ENCODE assay signal across 18 mouse cellular contexts in the genomic region with DNA sequence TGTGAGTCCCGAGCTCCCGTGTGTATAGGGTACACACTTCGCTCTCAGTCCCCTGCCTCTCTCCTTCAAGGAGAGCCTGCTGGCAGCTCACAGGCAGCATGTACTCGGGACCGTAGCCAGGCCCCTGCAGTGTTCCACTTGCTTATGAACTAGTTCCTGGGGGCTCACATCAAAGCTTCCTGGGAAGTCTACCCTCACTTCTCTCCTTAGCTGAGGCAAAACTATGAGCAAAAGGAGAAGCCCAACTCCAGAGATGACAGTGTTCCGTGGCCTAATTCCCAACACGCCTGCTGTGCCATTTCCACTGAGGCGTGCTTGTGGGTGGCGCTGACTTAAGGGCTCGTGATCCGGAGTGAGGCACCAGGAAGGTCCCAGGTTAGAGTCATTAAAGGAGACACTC. TPM values are rescaled to one million over a fixed set of nuclear protein-coding genes. Genes with fewer than 3 reads are reported as not detected.
DNase-seq lines count a peak whose midpoint lies in the region; ATAC-seq and TF ChIP-seq lines count a peak whose summit lies in the region.
"Had no signal": no experiment of that assay in that cellular context is flagged by ENCODE, and none has a peak within 500 bp of the region (broad histone marks: within the 10 kb centered on the region; RNA-seq: fewer than 3 reads in every experiment).

No protein-coding gene starts in this region.

- no peak for TF ChIP-seq CTCF in cortical plate, adult 2 months (IDR thresholded peaks at IDR 0.05; ENCODE audit: extremely low read depth, insufficient read depth, low read length)
- TF ChIP-seq CTCF in stomach, postnatal 0 days (IDR thresholded peaks at IDR 0.05; ENCODE audit: low read depth), result no peak

- H3K9me3 ChIP-seq in stomach, postnatal 0 days (ENCODE audit: control insufficient read depth, low read length), result no peaks in the 10 kb centered on the region
- H3K9me3 ChIP-seq: hindbrain, embryonic 12.5 days; liver, embryonic 15.5 days; megakaryocyte, embryonic 14.5 days; neural tube, embryonic 12.5 days; stomach, embryonic 15.5 days had no signal

- no peaks in the 10 kb centered on the region; the same call in 1 of the 2 replicates for H3K36me3 ChIP-seq in stomach, postnatal 0 days (ENCODE audit: control insufficient read depth, insufficient read depth, low read length)
- H3K36me3 ChIP-seq: stomach, embryonic 15.5 days had no signal

- peak; percentile 52 to 67 for DNase-seq in frontal cortex, postnatal 36 days (ENCODE audit: low spot score in 2 of 2)
- DNase-seq in frontal cortex, postnatal 25 days (ENCODE audit: low spot score in 2 of 2), result no peak
- peak; percentile 53 to 59 for DNase-seq in right cerebral cortex, adult 2 months (ENCODE audit: low spot score in 2 of 2)
- DNase-seq in right cerebral cortex, postnatal 4 days, result no peak
- no peak for DNase-seq in embryo, embryonic 10 days (ENCODE audit: low spot score)
- no peak for DNase-seq in gastrocnemius, adult 18-20 months (ENCODE audit: low spot score)
- no peak for DNase-seq in stomach, postnatal 0 days (ENCODE audit: low spot score)
- DNase-seq: adrenal gland, adult 8-10 months; B cell, adult 2 months; gastrocnemius, postnatal 14 days; lung, postnatal 10 days had no signal

- H3K27ac ChIP-seq in cortical plate, adult 2 months (ENCODE audit: insufficient read depth, low read length), result peak overlapping the region; percentile 27; the same call in 1 of the 2 replicates
- H3K27ac ChIP-seq in stomach, postnatal 0 days (replicated peaks), result no peak overlapping the region
- H3K27ac ChIP-seq: hindbrain, embryonic 12.5 days; liver, embryonic 15.5 days; neural tube, embryonic 12.5 days; stomach, embryonic 15.5 days had no signal

- H3K4me1 ChIP-seq in cortical plate, adult 2 months (ENCODE audit: control insufficient read depth, insufficient read depth, low read length), result peaks cover 6% of the 10 kb centered on the region; the same call in 1 of the 2 replicates
- no peaks in the 10 kb centered on the region for H3K4me1 ChIP-seq in stomach, postnatal 0 days (replicated peaks; ENCODE audit: control insufficient read depth, insufficient read depth)
- H3K4me1 ChIP-seq: hindbrain, embryonic 12.5 days; liver, embryonic 15.5 days; neural tube, embryonic 12.5 days; stomach, embryonic 15.5 days had no signal

- ATAC-seq in stomach, postnatal 0 days (ENCODE audit: low FRiP score, low TSS enrichment), result no peak
- ATAC-seq: forebrain, embryonic 14.5 days had no signal

- 76% methylated on average over 11 of the region's 11 CpGs for WGBS in stomach, postnatal 0 days

- no peak overlapping the region for H3K4me2 ChIP-seq in stomach, postnatal 0 days (replicated peaks; ENCODE audit: low read depth)
- H3K4me2 ChIP-seq: hindbrain, embryonic 12.5 days; liver, embryonic 15.5 days; neural tube, embryonic 12.5 days; stomach, embryonic 15.5 days had no signal

- TF ChIP-seq EP300 in stomach, postnatal 0 days (optimal IDR thresholded peaks at IDR 0.05), result no peak

- H3K27me3 ChIP-seq in stomach, postnatal 0 days (ENCODE audit: control insufficient read depth, insufficient read depth, low read length), result no peaks in the 10 kb centered on the region
- H3K27me3 ChIP-seq: hindbrain, embryonic 12.5 days; liver, embryonic 15.5 days; neural tube, embryonic 12.5 days; stomach, embryonic 15.5 days had no signal

- TF ChIP-seq POLR2A in cortical plate, adult 2 months (IDR thresholded peaks at IDR 0.05; ENCODE audit: extremely low read depth, insufficient read depth, low read length), result no peak

- H3K4me3 ChIP-seq in cortical plate, adult 2 months (ENCODE audit: insufficient read depth, low read length), result no peak overlapping the region
- H3K4me3 ChIP-seq in stomach, postnatal 0 days (ENCODE audit: low read depth, low read length), result no peak overlapping the region
- H3K4me3 ChIP-seq: hindbrain, embryonic 12.5 days; liver, embryonic 15.5 days; megakaryocyte, embryonic 14.5 days; neural tube, embryonic 12.5 days; stomach, embryonic 15.5 days had no signal

- no peak overlapping the region for H3K9ac ChIP-seq in stomach, postnatal 0 days (ENCODE audit: low read length)
- H3K9ac ChIP-seq: hindbrain, embryonic 12.5 days; liver, embryonic 15.5 days; neural tube, embryonic 12.5 days; stomach, embryonic 15.5 days had no signal

RNA-seq across cellular contexts. Expression of gene Klhl2, which starts 25.9 kb away (rescaled TPM):
- 133 and 138 TPM in 2 replicates for polyA plus RNA-seq in cortical plate, adult 2 months (2012; rRNA removed)
- total RNA-seq in gastrocnemius, adult 18-20 months (2021), result 1 to 10 TPM; 6.0 to 8.1 TPM
- 13.4 and 14.0 TPM in 2 replicates for polyA plus RNA-seq in stomach, postnatal 0 days (2015; fragmentation: Nextera tagmentation; extraction: Ambion mirVana)

Comparison
In these comparisons a context has a peak if more than half of its experiments do, and no peak if none do; other contexts are left out.
1. DNase-seq: peak in frontal cortex, postnatal 36 days (2 of 2) and right cerebral cortex, adult 2 months (2 of 2); none in frontal cortex, postnatal 25 days (0 of 2), right cerebral cortex, postnatal 4 days (single experiment), embryo, embryonic 10 days (single experiment), gastrocnemius, adult 18-20 months (single experiment) and stomach, postnatal 0 days (single experiment).